Mouse (Mus musculus): ENCODE measurements around the gene Ccin.

Ccin gene

DNA sequence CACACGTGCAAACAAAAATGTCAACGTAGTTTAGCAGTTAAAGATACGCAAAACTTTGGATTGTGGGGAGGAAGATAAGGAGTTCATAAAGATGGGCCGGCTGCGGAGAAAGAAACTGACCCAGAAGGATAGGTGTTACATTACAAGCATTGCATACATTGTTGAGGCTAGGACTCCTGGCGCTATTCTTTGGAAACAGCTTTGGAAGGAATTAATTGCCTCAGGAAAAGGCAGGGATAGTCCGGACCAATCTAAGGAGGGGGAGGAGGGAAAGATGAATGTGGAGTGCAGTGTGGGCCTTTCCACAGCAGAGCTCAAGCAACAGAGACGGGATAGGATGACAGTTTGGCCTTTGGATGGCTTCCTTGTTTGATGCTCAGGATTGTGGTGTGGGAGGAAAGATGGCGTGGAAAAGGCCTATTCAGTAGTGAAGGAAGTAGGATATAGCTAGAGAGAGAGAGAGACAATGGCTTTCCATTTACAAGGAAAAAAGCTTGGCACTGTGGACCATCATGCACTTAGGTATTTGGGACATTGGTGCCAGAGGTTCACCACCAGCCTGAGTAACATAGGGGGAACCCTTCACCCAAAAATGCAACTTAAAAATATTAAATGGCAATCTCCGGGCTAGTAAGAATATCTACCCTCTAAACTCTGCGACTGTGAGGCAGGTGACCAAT is 30.2 kb downstream of the Ccin start:
- DNase-seq (ENCODE audit: low read depth, low spot score), result no peak

DNA sequence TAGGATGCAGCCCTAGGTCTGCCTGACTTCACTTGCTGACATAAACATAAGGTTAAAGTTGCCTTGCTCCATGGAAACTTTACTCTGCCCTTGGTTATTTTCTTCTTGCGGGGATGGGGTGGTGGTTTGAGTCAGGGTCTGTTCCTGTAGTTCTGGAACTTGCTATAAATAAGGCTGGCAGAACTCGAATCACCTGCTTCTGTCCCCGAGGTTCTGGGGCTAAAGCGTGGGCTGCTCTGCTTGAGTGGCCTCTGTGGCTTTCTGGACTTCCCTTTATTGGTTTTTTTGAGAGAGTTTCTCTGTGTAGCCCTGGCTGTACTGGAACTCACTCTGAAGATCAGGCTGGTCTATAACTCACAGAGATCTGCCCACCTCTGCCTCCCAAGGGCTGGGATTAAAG is 32.8 kb downstream of the Ccin start:
- DNase-seq (ENCODE audit: low read depth, low spot score), result no peak

DNA sequence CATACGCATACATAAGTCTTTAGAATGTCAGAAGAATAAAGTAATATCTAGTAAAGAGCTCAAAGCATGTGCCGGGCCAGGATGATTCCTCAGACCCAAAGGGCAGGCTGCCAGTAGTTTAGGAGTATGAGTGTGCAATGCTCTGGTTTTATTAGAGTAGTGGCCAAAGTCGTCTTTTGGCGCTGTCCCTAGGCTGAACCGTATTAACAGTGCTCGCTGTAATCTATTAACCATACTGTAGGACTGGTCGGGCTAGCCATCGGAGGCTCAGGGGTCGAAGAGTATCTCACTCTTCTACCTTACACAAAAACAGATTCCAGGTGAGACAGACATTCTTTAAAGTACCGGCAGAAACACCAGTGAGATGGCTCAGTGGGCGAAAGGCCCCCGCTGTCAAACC is 33.5 kb downstream of the Ccin start:
- DNase-seq (ENCODE audit: low read depth, low spot score), result no peak

DNA sequence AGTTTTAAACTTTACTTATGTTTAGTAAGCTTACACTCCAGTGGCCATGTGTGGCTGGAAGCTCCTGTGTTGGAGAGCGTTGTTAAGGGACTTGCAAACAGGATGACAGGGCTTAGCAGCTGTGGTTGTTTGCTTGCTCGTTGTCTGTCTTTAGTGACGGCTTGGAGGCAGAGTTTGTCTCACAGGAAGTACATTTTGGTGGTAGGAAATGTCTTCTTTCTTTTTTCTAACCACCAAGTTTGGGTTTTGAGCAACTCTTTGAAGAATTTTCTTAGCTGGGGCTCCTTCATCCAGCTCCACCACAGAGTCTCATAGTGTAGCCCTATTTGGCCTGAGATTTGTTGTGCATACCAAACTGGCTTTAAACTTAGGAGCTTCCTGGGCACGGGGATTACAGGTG is 39.0 kb downstream of the Ccin start:
- no peak for DNase-seq (ENCODE audit: low read depth, low spot score)

DNA sequence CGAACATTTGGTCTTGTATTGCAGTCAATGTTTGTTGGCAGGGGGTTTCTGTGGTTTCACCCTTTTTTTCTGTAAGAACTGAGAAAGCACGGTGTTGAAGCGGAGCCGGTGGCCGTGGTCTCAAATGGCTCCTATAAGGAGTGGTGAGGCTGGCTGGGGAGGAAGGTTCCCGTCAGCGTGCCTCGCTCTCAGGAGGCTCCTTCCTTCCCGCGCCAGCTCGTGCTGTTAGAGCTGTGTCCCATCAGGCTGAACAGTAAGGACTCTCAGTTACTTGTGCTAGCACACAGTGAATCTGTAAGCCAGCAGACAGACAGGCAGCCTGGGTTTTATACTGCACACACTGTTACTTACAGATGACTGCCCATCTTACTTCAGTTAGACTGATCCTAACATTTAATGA is 39.5 kb downstream of the Ccin start:
- no peak for DNase-seq (ENCODE audit: low read depth, low spot score)

DNA sequence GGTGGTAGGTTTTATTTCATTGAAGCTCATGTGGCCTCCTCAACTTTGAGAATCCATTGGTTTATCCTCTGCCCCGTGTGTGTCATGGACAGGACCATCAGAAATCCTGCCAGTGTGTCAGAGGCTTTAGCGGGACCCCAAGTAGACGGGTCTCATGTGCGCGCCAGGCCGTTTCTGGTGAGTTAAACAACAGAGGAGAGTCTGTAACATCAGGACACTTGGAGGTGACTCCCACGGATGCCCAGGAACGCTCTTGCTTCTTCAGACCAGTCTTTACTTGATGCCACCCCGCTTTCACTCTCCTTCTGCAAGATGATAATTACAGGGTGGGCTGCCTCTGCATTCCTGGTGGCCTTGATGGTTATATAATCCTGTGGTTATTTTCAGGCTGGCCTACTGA is 40.4 kb downstream of the Ccin start:
- DNase-seq (ENCODE audit: low read depth, low spot score), result no peak

DNA sequence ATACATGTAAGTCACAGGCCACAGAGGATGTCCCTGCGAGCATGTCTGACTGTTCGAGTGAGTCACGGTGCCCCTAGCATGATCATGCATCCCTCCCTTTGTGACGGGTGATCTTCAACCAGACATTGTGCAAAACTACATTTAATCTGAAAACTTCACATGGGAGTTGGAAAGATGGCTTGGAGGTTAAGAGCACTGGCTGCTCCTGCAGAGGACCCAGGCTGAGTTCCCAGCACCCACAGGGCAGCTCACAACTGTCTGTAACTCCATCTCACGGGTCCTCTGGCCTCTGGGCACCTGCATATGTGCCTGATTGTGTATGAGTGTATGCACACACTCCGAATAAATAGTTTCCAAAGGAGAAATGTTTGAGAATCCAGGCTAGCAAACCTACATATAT is 41.0 kb downstream of the Ccin start:
- DNase-seq (ENCODE audit: low read depth, low spot score), result no peak

DNA sequence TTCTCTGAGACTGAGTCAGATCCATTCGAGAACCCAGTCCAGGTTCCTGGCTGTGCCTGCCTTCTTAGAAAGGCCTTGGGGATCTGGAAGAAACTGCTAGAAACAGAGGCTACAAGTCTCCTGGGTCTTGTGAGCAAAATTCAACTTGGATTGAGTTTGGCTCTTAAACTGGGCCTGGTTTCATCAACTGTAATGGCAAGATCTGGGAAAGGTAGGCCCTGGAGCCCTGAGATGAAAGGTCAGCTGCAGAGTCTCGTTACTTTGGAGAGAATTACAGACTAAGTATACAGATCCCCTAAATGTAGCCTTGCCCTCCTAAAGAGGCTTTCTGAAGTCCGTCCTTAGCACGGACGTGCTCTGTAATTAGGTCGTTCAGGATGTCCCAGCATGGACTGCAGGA is 42.3 kb downstream of the Ccin start:
- no peak for DNase-seq (ENCODE audit: low read depth, low spot score)

DNA sequence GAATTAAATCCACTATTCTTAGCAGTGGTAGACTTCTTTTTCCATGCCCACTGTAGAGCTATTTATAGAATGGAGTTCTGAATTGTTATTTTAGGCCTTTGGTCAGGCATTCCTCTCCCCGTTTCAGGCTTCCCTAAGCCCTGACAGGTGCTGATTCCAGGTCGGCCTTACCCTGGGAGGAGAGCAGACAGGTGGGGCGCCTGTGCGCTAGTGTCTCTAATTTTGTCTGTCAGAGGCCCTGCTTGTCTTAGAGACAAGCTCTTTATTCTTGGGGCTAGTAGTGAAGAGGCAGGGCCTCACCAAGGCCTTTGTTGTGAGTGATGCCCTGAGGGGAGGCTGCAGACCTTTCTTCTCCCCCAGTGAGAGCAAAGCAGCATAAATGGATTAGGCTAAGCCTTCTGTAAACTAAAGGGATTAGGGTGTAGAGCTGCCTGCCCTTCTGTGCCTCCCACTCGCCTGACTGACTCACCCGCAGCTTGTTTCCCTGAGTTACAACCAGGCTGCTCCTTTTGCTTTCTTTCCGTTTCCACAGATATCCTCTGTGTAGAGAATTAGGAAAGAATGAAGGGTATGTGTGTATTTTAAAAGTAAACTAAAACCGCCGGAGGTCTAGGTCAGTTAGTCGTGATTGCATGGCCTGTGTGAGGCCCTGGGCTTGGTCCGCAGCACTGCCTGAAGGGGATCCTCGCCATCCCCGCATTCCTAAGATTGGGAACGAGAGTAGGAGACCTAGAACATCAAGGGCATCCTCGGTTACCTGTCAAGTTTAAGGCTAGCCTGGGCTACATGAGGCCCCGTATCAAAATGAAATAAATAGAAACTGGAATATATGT is 45.2 kb downstream of the Ccin start:
- peak; percentile 79 for DNase-seq (ENCODE audit: low read depth, low spot score)

DNA sequence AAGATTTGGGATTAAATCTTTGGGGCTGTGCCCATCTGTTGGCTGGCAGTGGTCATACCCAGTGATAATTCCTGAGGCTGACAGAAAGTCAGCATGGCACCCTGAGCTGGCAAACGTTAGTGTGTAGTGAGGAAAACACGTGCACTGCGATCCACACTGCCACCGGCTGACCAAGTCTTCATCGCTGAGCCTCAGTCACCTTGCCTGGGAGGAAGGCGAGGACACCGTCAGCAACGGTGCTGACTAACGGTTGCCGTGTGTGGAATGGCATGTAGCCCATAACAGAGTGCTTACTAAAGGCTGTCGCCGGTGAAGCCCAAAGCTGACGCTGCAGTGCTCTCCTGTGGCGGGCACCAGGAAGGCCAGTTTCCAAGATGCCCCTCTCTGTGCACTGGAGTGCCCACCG is 46.4 kb downstream of the Ccin start:
- DNase-seq (ENCODE audit: low read depth, low spot score), result no peak

DNA sequence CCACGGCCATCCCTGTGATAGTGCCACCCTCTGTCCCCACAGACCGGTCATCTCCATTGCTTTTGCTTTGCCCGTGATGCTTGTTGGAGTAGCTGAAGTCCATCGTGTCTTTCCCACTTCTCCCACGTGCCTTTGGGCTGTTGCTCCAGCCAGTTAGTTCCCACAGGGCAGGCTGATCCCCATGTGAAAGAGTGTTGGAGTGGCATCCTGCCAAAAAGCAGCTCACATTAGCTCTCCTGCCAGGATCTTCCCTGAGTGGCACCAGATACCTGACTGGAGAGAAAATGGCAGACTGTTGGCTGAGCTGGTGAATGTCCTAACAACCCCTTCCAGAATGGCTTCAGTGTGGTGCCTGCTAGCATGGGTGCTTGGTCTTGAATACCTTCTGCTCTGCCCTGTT is 48.2 kb downstream of the Ccin start:
- no peak for DNase-seq (ENCODE audit: low read depth, low spot score)
